Mouse (Mus musculus): ENCODE data around the gene Styxl1.

DNA sequence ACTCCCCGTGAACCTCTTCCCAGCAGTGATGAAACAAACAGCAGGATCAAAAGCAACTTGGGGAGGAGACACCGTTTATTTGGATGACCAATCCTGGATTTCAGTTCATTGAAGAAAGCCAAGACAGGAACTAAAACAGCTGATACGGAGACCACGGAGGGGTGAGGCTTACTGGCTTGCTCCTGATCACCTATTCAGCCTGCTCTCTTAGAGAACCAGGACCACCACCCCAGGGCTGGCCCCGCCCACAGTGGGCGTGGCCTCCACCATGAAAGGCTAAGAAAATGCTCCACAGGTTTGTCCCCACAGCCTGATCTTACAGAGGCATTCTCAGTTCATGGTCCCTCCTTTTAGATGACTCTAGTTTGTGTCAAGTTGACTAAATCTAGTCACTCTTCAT, 39.9 kb downstream of the Styxl1 start:
- TF ChIP-seq CTCF (IDR thresholded peaks at IDR 0.05 in 2 of 3, conservative IDR thresholded peaks at IDR 0.05 in 1 of 3; ENCODE audit: control insufficient read depth in 1 of 3, insufficient read depth in 1 of 3, low read depth in 2 of 3, low read length in 3 of 3, poor library complexity in 1 of 3, severe bottlenecking in 1 of 3) = no peak
- TF ChIP-seq POLR2A (IDR thresholded peaks at IDR 0.05; ENCODE audit: control insufficient read depth in 1 of 2, insufficient read depth in 1 of 2, low read depth in 1 of 2, low read length in 2 of 2, poor library complexity in 1 of 2) = no peak
- no peak for TF ChIP-seq MAX (IDR thresholded peaks at IDR 0.05; ENCODE audit: low read length)
- no peak for TF ChIP-seq RCOR1 (IDR thresholded peaks at IDR 0.05; ENCODE audit: low read depth, low read length)
- TF ChIP-seq USF1 (IDR thresholded peaks at IDR 0.05; ENCODE audit: low read depth, low read length) = no peak
- TF ChIP-seq MAFK (IDR thresholded peaks at IDR 0.05; ENCODE audit: borderline replicate concordance, low read depth, low read length) = no peak
- TF ChIP-seq GABPA (IDR thresholded peaks at IDR 0.05; ENCODE audit: low read depth, low read length) = no peak
- TF ChIP-seq CHD1 (IDR thresholded peaks at IDR 0.05; ENCODE audit: low read depth, low read length) = no peak
- TF ChIP-seq GATA1 (IDR thresholded peaks at IDR 0.05; ENCODE audit: low read depth, low read length) = no peak
- no peak for TF ChIP-seq EP300 (IDR thresholded peaks at IDR 0.05; ENCODE audit: low read depth in 1 of 2, low read length in 2 of 2)
- no peak for TF ChIP-seq USF2 (IDR thresholded peaks at IDR 0.05; ENCODE audit: borderline replicate concordance in 1 of 2, insufficient read depth in 1 of 2, low read depth in 1 of 2, low read length in 2 of 2)
- no peak for TF ChIP-seq ZNF384 (IDR thresholded peaks at IDR 0.05; ENCODE audit: low read depth, low read length)
- TF ChIP-seq TBP (IDR thresholded peaks at IDR 0.05; ENCODE audit: low read depth, low read length) = no peak

Measured in MEL (cell line).